Comparison of ENCODE assay signal across 18 mouse cellular contexts in the genomic region with DNA sequence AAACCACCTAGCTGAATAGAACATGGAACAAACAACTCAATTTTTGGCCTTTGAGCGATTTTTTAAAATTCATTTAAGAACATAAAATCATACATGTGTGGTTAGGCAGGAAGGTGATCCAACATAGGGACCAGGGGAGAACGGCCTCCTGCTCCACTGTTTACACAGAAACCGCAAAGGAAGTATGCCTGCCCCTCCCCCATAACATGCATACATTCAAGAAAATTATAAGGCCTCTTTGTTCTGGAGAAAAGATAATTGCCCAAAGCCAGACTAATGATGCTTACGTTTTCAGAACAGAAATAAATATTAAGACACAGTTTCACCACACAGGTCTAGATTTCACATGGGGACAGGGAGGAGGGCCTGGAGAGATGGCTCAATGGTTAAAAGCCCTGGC. TPM values are rescaled to one million over a fixed set of nuclear protein-coding genes. Genes with fewer than 3 reads are reported as not detected.
DNase-seq lines count a peak whose midpoint lies in the region; ATAC-seq and TF ChIP-seq lines count a peak whose summit lies in the region.
"Had no signal": no experiment of that assay in that cellular context is flagged by ENCODE, and none has a peak within 500 bp of the region (broad histone marks: within the 10 kb centered on the region; RNA-seq: fewer than 3 reads in every experiment).

No protein-coding gene starts in this region.

- peak; percentile 25 for DNase-seq in CD4-positive, CD25-positive, alpha-beta regulatory T cell, adult 2 months (ENCODE audit: low read depth, low spot score)
- no peak for DNase-seq in limb, embryonic 10.5 days (ENCODE audit: low spot score)
- no peak for DNase-seq in limb, embryonic 14.5 days (ENCODE audit: low spot score)
- peak; percentile 36 to 53 for DNase-seq in thymus, postnatal 36 days
- no peak for DNase-seq in B cell, adult 2 months
- no peak for DNase-seq in layer of hippocampus, adult 9-11 months
- DNase-seq: cerebellum, postnatal 25 days; gastrocnemius, postnatal 10 days; heart, postnatal 14 days; kidney, adult 9 months; right cerebral cortex, adult 18-20 months; spleen, adult 18-20 months had no signal

- no peak for TF ChIP-seq POLR2A in limb, embryonic 14.5 days (IDR thresholded peaks at IDR 0.05; ENCODE audit: borderline replicate concordance, extremely low read depth, insufficient read depth, insufficient read length)

- H3K36me3 ChIP-seq in limb, embryonic 12.5 days: no peaks in the 10 kb centered on the region
- no peaks in the 10 kb centered on the region for H3K36me3 ChIP-seq in limb, embryonic 10.5 days
- H3K36me3 ChIP-seq in limb, embryonic 14.5 days (ENCODE audit: control insufficient read depth, insufficient read depth, low read length): no peaks in the 10 kb centered on the region
- H3K36me3 ChIP-seq: lung, embryonic 15.5 days; neural tube, embryonic 15.5 days had no signal

- no peak overlapping the region for H3K4me3 ChIP-seq in limb, embryonic 12.5 days (replicated peaks)
- no peak overlapping the region for H3K4me3 ChIP-seq in limb, embryonic 10.5 days
- H3K4me3 ChIP-seq in limb, embryonic 14.5 days (replicated peaks; ENCODE audit: low read length): no peak overlapping the region
- H3K4me3 ChIP-seq: left cerebral cortex, adult 2 months; lung, embryonic 15.5 days; neural tube, embryonic 15.5 days had no signal

- ATAC-seq in CD4-positive, CD25-positive, alpha-beta regulatory T cell, adult 4 months: no peak
- no peak for ATAC-seq in limb, embryonic 12.5 days (ENCODE audit: insufficient number of reproducible peaks, insufficient read depth, low FRiP score, low TSS enrichment, low read depth)
- ATAC-seq in limb, embryonic 14.5 days (ENCODE audit: low FRiP score, low read depth): no peak
- ATAC-seq: hindbrain, postnatal 0 days had no signal

- H3K9me3 ChIP-seq in limb, embryonic 12.5 days: no peaks in the 10 kb centered on the region
- H3K9me3 ChIP-seq in limb, embryonic 10.5 days (replicated peaks): no peaks in the 10 kb centered on the region
- H3K9me3 ChIP-seq in limb, embryonic 14.5 days (ENCODE audit: control insufficient read depth, low read length): no peaks in the 10 kb centered on the region
- H3K9me3 ChIP-seq: lung, embryonic 15.5 days; neural tube, embryonic 15.5 days had no signal

- no peak overlapping the region for H3K9ac ChIP-seq in limb, embryonic 12.5 days (replicated peaks)
- H3K9ac ChIP-seq in limb, embryonic 14.5 days (ENCODE audit: low read depth, low read length, severe bottlenecking): no peak overlapping the region
- H3K9ac ChIP-seq: lung, embryonic 15.5 days; neural tube, embryonic 15.5 days had no signal

- H3K4me2 ChIP-seq in limb, embryonic 12.5 days: no peak overlapping the region
- H3K4me2 ChIP-seq in limb, embryonic 14.5 days (replicated peaks; ENCODE audit: low read depth, low read length, severe bottlenecking): no peak overlapping the region
- H3K4me2 ChIP-seq: lung, embryonic 15.5 days; neural tube, embryonic 15.5 days had no signal

- WGBS in limb, embryonic 12.5 days: 68% methylated on average over 4 of the region's 4 CpGs
- 85% methylated on average over 4 of the region's 4 CpGs for WGBS in limb, embryonic 10.5 days
- 57% methylated on average over 4 of the region's 4 CpGs for WGBS in limb, embryonic 14.5 days

- H3K27me3 ChIP-seq in limb, embryonic 12.5 days: no peaks in the 10 kb centered on the region
- no peaks in the 10 kb centered on the region for H3K27me3 ChIP-seq in limb, embryonic 10.5 days (ENCODE audit: low read depth, poor library complexity, severe bottlenecking)
- H3K27me3 ChIP-seq in limb, embryonic 14.5 days (ENCODE audit: control insufficient read depth, insufficient read depth, low read length): no peaks in the 10 kb centered on the region
- H3K27me3 ChIP-seq: lung, embryonic 15.5 days; neural tube, embryonic 15.5 days had no signal

- H3K4me1 ChIP-seq in limb, embryonic 12.5 days (replicated peaks): peaks cover 18% of the 10 kb centered on the region
- H3K4me1 ChIP-seq in limb, embryonic 10.5 days: no peaks in the 10 kb centered on the region
- H3K4me1 ChIP-seq in limb, embryonic 14.5 days (ENCODE audit: control insufficient read depth, insufficient read depth, low read length): peaks cover 2% of the 10 kb centered on the region; the same call in 1 of the 2 replicates

- H3K27ac ChIP-seq in limb, embryonic 12.5 days: 0 out of 2 replicates have a peak overlapping the region, but pooled peaks have one; percentile 62
- no peak overlapping the region for H3K27ac ChIP-seq in limb, embryonic 10.5 days
- H3K27ac ChIP-seq in limb, embryonic 14.5 days (replicated peaks; ENCODE audit: low read depth, low read length): peak overlapping the region; percentile 55; the same call in 1 of the 2 replicates
- H3K27ac ChIP-seq: hindbrain, postnatal 0 days; left cerebral cortex, adult 2 months; neural tube, embryonic 15.5 days had no signal

RNA-seq across cellular contexts. Expression of a gene that starts 18.6 kb away (rescaled TPM):
- polyA plus RNA-seq in CD4-positive, CD25-positive, alpha-beta regulatory T cell, adult 4 months (2017; shearing (Covaris generic)): 1 to 10 TPM; 2.0 to 3.5 TPM
- polyA plus RNA-seq in limb, embryonic 12.5 days (2016; fragmentation: Nextera tagmentation; extraction: Ambion mirVana): 20.8 and 21.4 TPM in 2 replicates
- 11.4 and 13.0 TPM in 2 replicates for polyA plus RNA-seq in limb, embryonic 10.5 days (2016; fragmentation: Nextera tagmentation; extraction: Ambion mirVana)
- polyA plus RNA-seq in limb, embryonic 14.5 days (2012; rRNA removed): 20.2 and 20.6 TPM in 2 replicates
- 15.8 and 17.9 TPM in 2 replicates for polyA plus RNA-seq in limb, embryonic 14.5 days (2014; fragmentation: Nextera tagmentation; extraction: Ambion mirVana)

RNA-seq across cellular contexts. Expression of a gene that starts 18.7 kb away (rescaled TPM):
- polyA plus RNA-seq in CD4-positive, CD25-positive, alpha-beta regulatory T cell, adult 4 months (2017; shearing (Covaris generic)): 100 to 1,000 TPM; 288 to 301 TPM
- polyA plus RNA-seq in limb, embryonic 12.5 days (2016; fragmentation: Nextera tagmentation; extraction: Ambion mirVana): 491 and 495 TPM in 2 replicates
- 461 and 480 TPM in 2 replicates for polyA plus RNA-seq in limb, embryonic 10.5 days (2016; fragmentation: Nextera tagmentation; extraction: Ambion mirVana)
- 354 and 424 TPM in 2 replicates for polyA plus RNA-seq in limb, embryonic 14.5 days (2012; rRNA removed)
- polyA plus RNA-seq in limb, embryonic 14.5 days (2014; fragmentation: Nextera tagmentation; extraction: Ambion mirVana): 532 and 555 TPM in 2 replicates

Comparison
In these comparisons a context has a peak if more than half of its experiments do, and no peak if none do; other contexts are left out.
1. DNase-seq: peak in CD4-positive, CD25-positive, alpha-beta regulatory T cell, adult 2 months (single experiment) and thymus, postnatal 36 days (2 of 2); none in limb, embryonic 10.5 days (single experiment), limb, embryonic 14.5 days (single experiment), B cell, adult 2 months (0 of 2) and layer of hippocampus, adult 9-11 months (single experiment).